Mouse (Mus musculus) MEL (cell line): Measurements from ENCODE around the gene Myt1l. TPM values are rescaled to one million over a fixed set of nuclear protein-coding genes. Genes with fewer than 3 reads are reported as not detected.

Source experiments
- DNase-seq: peaks from one replicate; pipeline ENCODE4 v3.0.0; 2011; ENCODE audit warnings: low read depth, low spot score
- H3K27ac ChIP-seq: 2 replicates; pipeline ENCODE4 v1.5.1; 2012; ENCODE audit warnings: low read depth, mild to moderate bottlenecking, control low read depth, low read length, moderate library complexity; ENCODE audit not compliant: control insufficient read depth
- H3K27me3 ChIP-seq, 2 experiments: fragments of 150-350 bp in 1 of 2; sonication (generic) in 1 of 2; 2 replicates each; pipeline ENCODE4 v1.6.1; 2012; ENCODE audit warnings: low read length in 2 of 2, mild to moderate bottlenecking in 2 of 2, improper control_type of control experiment in 1 of 2, moderate library complexity in 1 of 2; ENCODE audit not compliant: insufficient read depth in 2 of 2, control insufficient read depth in 1 of 2
- H3K36me3 ChIP-seq, 2 experiments: 2 replicates each; pipeline ENCODE4 v1.6.1; 2012 to 2014; ENCODE audit warnings: low read length in 2 of 2, improper control_type of control experiment in 1 of 2, inconsistent platforms in 1 of 2, mild to moderate bottlenecking in 1 of 2; ENCODE audit not compliant: insufficient read depth in 2 of 2, control insufficient read depth in 1 of 2
- H3K4me1 ChIP-seq, 2 experiments: fragments of 150-350 bp in 1 of 2; sonication (generic) in 1 of 2; 2 replicates each; pipeline ENCODE4 v1.6.1; 2012; ENCODE audit warnings: low read length in 2 of 2, improper control_type of control experiment in 1 of 2, mild to moderate bottlenecking in 1 of 2; ENCODE audit not compliant: insufficient read depth in 2 of 2, control insufficient read depth in 1 of 2
- H3K4me3 ChIP-seq, 2 experiments: fragments of 150-350 bp in 1 of 2; sonication (generic) in 1 of 2; 2 replicates each; pipeline ENCODE4 v1.5.1; 2012; ENCODE audit warnings: low read depth in 2 of 2, low read length in 2 of 2, mild to moderate bottlenecking in 2 of 2, moderate library complexity in 2 of 2, control low read depth in 1 of 2, improper control_type of control experiment in 1 of 2; ENCODE audit not compliant: control insufficient read depth in 1 of 2, insufficient read depth in 1 of 2
- H3K79me2 ChIP-seq: 2 replicates; pipeline ENCODE4 v1.6.1; 2012; ENCODE audit warnings: mild to moderate bottlenecking, low read length, moderate library complexity; ENCODE audit not compliant: control insufficient read depth, poor library complexity, insufficient read depth
- H3K9ac ChIP-seq: 2 replicates; pipeline ENCODE4 v1.6.1; 2012; ENCODE audit warnings: low read depth, mild to moderate bottlenecking, control low read depth, low read length, moderate library complexity; ENCODE audit not compliant: control insufficient read depth, poor library complexity, severe bottlenecking
- H3K9me3 ChIP-seq: fragments of 150-350 bp; sonication (generic); replicated peaks from 2 replicates; pipeline ENCODE4 v1.6.1; 2012; ENCODE audit warnings: mild to moderate bottlenecking, low read length, improper control_type of control experiment, moderate library complexity; ENCODE audit not compliant: insufficient read depth
- CHD2 ChIP-seq: IDR thresholded peaks from 2 replicates; pipeline ENCODE4 v1.6.1; 2011; ENCODE audit warnings: low read length, improper control_type of control experiment
- CTCF ChIP-seq, 3 experiments: IDR thresholded peaks in 2 of 3; conservative IDR thresholded peaks in 1 of 3; 2 replicates each; pipeline ENCODE4 v1.5.1; 2011 to 2012; ENCODE audit warnings: low read length in 3 of 3, low read depth in 2 of 3, mild to moderate bottlenecking in 2 of 3, improper control_type of control experiment in 1 of 3, inconsistent platforms in 1 of 3, mixed read lengths in 1 of 3, moderate library complexity in 1 of 3; ENCODE audit not compliant: control insufficient read depth in 1 of 3, insufficient read depth in 1 of 3, poor library complexity in 1 of 3, severe bottlenecking in 1 of 3
- E2F4 ChIP-seq: IDR thresholded peaks from 2 replicates; pipeline ENCODE4 v1.6.1; 2011; ENCODE audit warnings: low read depth, low read length, improper control_type of control experiment, borderline replicate concordance
- ELF1 ChIP-seq: IDR thresholded peaks from 2 replicates; pipeline ENCODE4 v1.6.1; 2014; ENCODE audit warnings: low read depth, mild to moderate bottlenecking, inconsistent platforms, low read length, improper control_type of control experiment, moderate library complexity
- EP300 ChIP-seq, 2 experiments: IDR thresholded peaks; 2 replicates each; pipeline ENCODE4 v1.6.1; 2011; ENCODE audit warnings: improper control_type of control experiment in 2 of 2, low read length in 2 of 2, low read depth in 1 of 2, mild to moderate bottlenecking in 1 of 2
- ETS1 ChIP-seq: IDR thresholded peaks from 2 replicates; pipeline ENCODE4 v1.6.1; 2012; ENCODE audit warnings: low read depth, mild to moderate bottlenecking, inconsistent platforms, low read length, improper control_type of control experiment, moderate library complexity
- GATA1 ChIP-seq: IDR thresholded peaks from 2 replicates; pipeline ENCODE4 v1.6.1; 2011; ENCODE audit warnings: low read depth, low read length, improper control_type of control experiment
- HCFC1 ChIP-seq: IDR thresholded peaks from 2 replicates; pipeline ENCODE4 v1.6.1; 2012; ENCODE audit warnings: low read depth, mild to moderate bottlenecking, inconsistent platforms, low read length, improper control_type of control experiment, moderate library complexity
- MAX ChIP-seq: IDR thresholded peaks from 2 replicates; pipeline ENCODE4 v1.6.1; 2011; ENCODE audit warnings: low read length, improper control_type of control experiment
- MAZ ChIP-seq: IDR thresholded peaks from 2 replicates; pipeline ENCODE4 v1.6.1; 2012; ENCODE audit warnings: low read depth, mild to moderate bottlenecking, inconsistent platforms, low read length, improper control_type of control experiment
- MEF2A ChIP-seq: IDR thresholded peaks from 2 replicates; pipeline ENCODE4 v1.6.1; 2014; ENCODE audit warnings: low read depth, mild to moderate bottlenecking, inconsistent platforms, low read length, improper control_type of control experiment; ENCODE audit not compliant: poor library complexity, insufficient replicate concordance, severe bottlenecking; ENCODE audit errors: extremely low read depth
- MYB ChIP-seq: IDR thresholded peaks from 2 replicates; pipeline ENCODE4 v1.6.1; 2011; ENCODE audit warnings: mild to moderate bottlenecking, low read depth, low read length, improper control_type of control experiment
- MYC ChIP-seq: IDR thresholded peaks from 2 replicates; pipeline ENCODE4 v1.6.1; 2011; ENCODE audit warnings: low read depth, mild to moderate bottlenecking, low read length, improper control_type of control experiment, moderate library complexity
- NELFE ChIP-seq: IDR thresholded peaks from 2 replicates; pipeline ENCODE4 v1.6.1; 2011; ENCODE audit warnings: low read depth, low read length, improper control_type of control experiment
- NRF1 ChIP-seq: IDR thresholded peaks from 2 replicates; pipeline ENCODE4 v1.6.1; 2014; ENCODE audit warnings: low read depth, mild to moderate bottlenecking, inconsistent platforms, low read length, improper control_type of control experiment, moderate library complexity; ENCODE audit not compliant: poor library complexity, insufficient read depth, severe bottlenecking
- POLR2A ChIP-seq, 2 experiments: IDR thresholded peaks; 2 replicates each; pipeline ENCODE4 v1.6.1; 2011 to 2012; ENCODE audit warnings: low read length in 2 of 2, mild to moderate bottlenecking in 2 of 2, control low read depth in 1 of 2, improper control_type of control experiment in 1 of 2, low read depth in 1 of 2, moderate library complexity in 1 of 2; ENCODE audit not compliant: control insufficient read depth in 1 of 2, insufficient read depth in 1 of 2, poor library complexity in 1 of 2
- POLR2AphosphoS2 ChIP-seq: IDR thresholded peaks from 2 replicates; pipeline ENCODE4 v1.6.1; 2011; ENCODE audit warnings: low read length, improper control_type of control experiment
- POLR2AphosphoS5 ChIP-seq: IDR thresholded peaks from 2 replicates; pipeline ENCODE4 v1.6.1; 2012; ENCODE audit warnings: low read depth, borderline replicate concordance, mild to moderate bottlenecking, inconsistent platforms, low read length, moderate library complexity, mixed read lengths
- RCOR1 ChIP-seq: IDR thresholded peaks from 2 replicates; pipeline ENCODE4 v1.6.1; 2012; ENCODE audit warnings: low read depth, mild to moderate bottlenecking, inconsistent platforms, low read length, improper control_type of control experiment
- SMC3 ChIP-seq: IDR thresholded peaks from 2 replicates; pipeline ENCODE4 v1.6.1; 2011; ENCODE audit warnings: low read depth, low read length, improper control_type of control experiment
- TAL1 ChIP-seq: IDR thresholded peaks from 2 replicates; pipeline ENCODE4 v1.6.1; 2012; ENCODE audit warnings: mild to moderate bottlenecking, inconsistent platforms, low read length, moderate library complexity, mixed read lengths
- TBP ChIP-seq: IDR thresholded peaks from 2 replicates; pipeline ENCODE4 v1.8.0; 2011; ENCODE audit warnings: low read depth, low read length, improper control_type of control experiment
- USF1 ChIP-seq: IDR thresholded peaks from 2 replicates; pipeline ENCODE4 v1.6.1; 2014; ENCODE audit warnings: low read depth, mild to moderate bottlenecking, inconsistent platforms, low read length, improper control_type of control experiment, moderate library complexity
- ZC3H11A ChIP-seq: IDR thresholded peaks from 2 replicates; pipeline ENCODE4 v1.6.1; 2012; ENCODE audit warnings: low read depth, mild to moderate bottlenecking, inconsistent platforms, low read length, improper control_type of control experiment
- ZKSCAN1 ChIP-seq: IDR thresholded peaks from 2 replicates; pipeline ENCODE4 v1.6.1; 2012; ENCODE audit warnings: low read depth, mild to moderate bottlenecking, inconsistent platforms, low read length, improper control_type of control experiment, moderate library complexity
- ZNF384 ChIP-seq: IDR thresholded peaks from 2 replicates; pipeline ENCODE4 v1.6.1; 2012; ENCODE audit warnings: low read depth, mild to moderate bottlenecking, inconsistent platforms, low read length, improper control_type of control experiment
- polyA plus RNA-seq, 2 experiments: library from polyadenylated mRNA; stranded (reverse) in 1 of 2; unstranded in 1 of 2; fragments of >175 nt in 1 of 2; fragments of >200 nt in 1 of 2; gene quantifications; 2 replicates each; pipeline versions ENCODE4 v1.2.1 to v1.2.4; 2012; ENCODE audit warnings: low replicate concordance in 2 of 2, low read depth in 1 of 2; ENCODE audit not compliant: insufficient read length in 2 of 2, insufficient read depth in 1 of 2, missing spikeins in 1 of 2
- total RNA-seq: library from RNA; depleted of rRNA; stranded (reverse); fragments of 300-350 nt; gene quantifications from 2 replicates; pipeline ENCODE4 v1.2.3, GENCODE M21; 2012

Myt1l gene
- total and polyA plus RNA-seq, 3 experiments: not detected

- Histone ChIP-seq H3K79me2 (no peaks in the 10 kb centered on the region), H3K4me1 (no peaks in the 10 kb centered on the region), H3K9ac (no peak overlapping the region), H3K9me3 (no peaks in the 10 kb centered on the region), H3K27me3 (no peaks in the 10 kb centered on the region), H3K4me3 (no peak overlapping the region), H3K27ac (no peak overlapping the region), H3K36me3 (no peaks in the 10 kb centered on the region)
- no peak for DNase-seq
- no peak for TF ChIP-seq HCFC1
- TF ChIP-seq CHD2: no peak
- no peak for TF ChIP-seq USF1
- TF ChIP-seq POLR2A (IDR thresholded peaks at IDR 0.05; ENCODE audit: control insufficient read depth in 1 of 2, insufficient read depth in 1 of 2, low read depth in 1 of 2, low read length in 2 of 2, poor library complexity in 1 of 2): no peak
- no peak for TF ChIP-seq CTCF (IDR thresholded peaks at IDR 0.05 in 2 of 3, conservative IDR thresholded peaks at IDR 0.05 in 1 of 3; ENCODE audit: control insufficient read depth in 1 of 3, insufficient read depth in 1 of 3, low read depth in 2 of 3, low read length in 3 of 3, poor library complexity in 1 of 3, severe bottlenecking in 1 of 3)
- no peak for TF ChIP-seq ZC3H11A
- no peak for TF ChIP-seq E2F4
- TF ChIP-seq MYC: no peak
- no peak for TF ChIP-seq MAZ
- no peak for TF ChIP-seq MAX
These were observed 124.3 kb downstream of the Myt1l start for GRCm38 (mm10) chr12:29652516-29652915.

- no peaks in the 10 kb centered on the region for H3K4me1 ChIP-seq
- no peak overlapping the region for H3K27ac ChIP-seq
- H3K79me2 ChIP-seq: no peaks in the 10 kb centered on the region
- H3K27me3 ChIP-seq: no peaks in the 10 kb centered on the region
- H3K9me3 ChIP-seq: no peaks in the 10 kb centered on the region
- H3K9ac ChIP-seq: no peak overlapping the region
- no peak for DNase-seq
- TF ChIP-seq POLR2AphosphoS5: no peak
- TF ChIP-seq ELF1: no peak
- TF ChIP-seq MYC: no peak
- no peak for TF ChIP-seq MYB
- TF ChIP-seq RCOR1: no peak
- TF ChIP-seq POLR2AphosphoS2: no peak
- TF ChIP-seq MEF2A: no peak
- no peak for TF ChIP-seq GATA1
- no peak for TF ChIP-seq POLR2A (IDR thresholded peaks at IDR 0.05; ENCODE audit: control insufficient read depth in 1 of 2, insufficient read depth in 1 of 2, low read depth in 1 of 2, low read length in 2 of 2, poor library complexity in 1 of 2)
- TF ChIP-seq EP300 (IDR thresholded peaks at IDR 0.05; ENCODE audit: low read depth in 1 of 2, low read length in 2 of 2): no peak
- TF ChIP-seq TBP: no peak
- no peak for TF ChIP-seq NELFE
- no peak for TF ChIP-seq MAX
- TF ChIP-seq TAL1: no peak
- TF ChIP-seq NRF1: no peak
- no peak for TF ChIP-seq ETS1
- TF ChIP-seq ZKSCAN1: no peak
- TF ChIP-seq SMC3: no peak
- TF ChIP-seq ZNF384: no peak
- no peak overlapping the region for H3K4me3 ChIP-seq
- no peaks in the 10 kb centered on the region for H3K36me3 ChIP-seq
These were observed 127.0 kb downstream of the Myt1l start for GRCm38 (mm10) chr12:29655197-29655632.
